Mouse (Mus musculus): ENCODE results near the gene Nfkbiz. TPM values are rescaled to one million over a fixed set of nuclear protein-coding genes. Genes with fewer than 3 reads are reported as not detected.

Nfkbiz gene
- total RNA-seq, 2 experiments from 2014 or later, result 6.1 to 6.5 TPM

DNA sequence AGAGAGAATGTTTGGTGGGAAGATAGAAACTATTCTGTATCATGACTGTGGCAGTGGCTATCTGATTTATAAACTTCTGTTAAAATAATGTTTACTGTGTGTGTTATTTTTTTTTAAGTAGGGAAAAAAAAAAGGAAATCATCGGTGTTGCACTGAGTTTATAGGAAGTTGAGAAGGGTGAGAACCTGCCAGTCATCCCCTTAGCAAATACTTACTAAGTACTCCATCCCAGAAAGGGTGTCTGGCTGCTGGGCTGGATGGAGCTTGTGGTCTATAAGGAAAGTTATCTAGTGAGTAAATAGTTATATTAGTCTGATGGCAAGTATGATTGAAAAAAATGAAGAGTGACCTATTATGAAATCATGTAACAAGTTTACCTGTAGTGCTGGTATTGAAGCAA, 37.1 kb downstream of the Nfkbiz start:
- DNase-seq, result no peak

DNA sequence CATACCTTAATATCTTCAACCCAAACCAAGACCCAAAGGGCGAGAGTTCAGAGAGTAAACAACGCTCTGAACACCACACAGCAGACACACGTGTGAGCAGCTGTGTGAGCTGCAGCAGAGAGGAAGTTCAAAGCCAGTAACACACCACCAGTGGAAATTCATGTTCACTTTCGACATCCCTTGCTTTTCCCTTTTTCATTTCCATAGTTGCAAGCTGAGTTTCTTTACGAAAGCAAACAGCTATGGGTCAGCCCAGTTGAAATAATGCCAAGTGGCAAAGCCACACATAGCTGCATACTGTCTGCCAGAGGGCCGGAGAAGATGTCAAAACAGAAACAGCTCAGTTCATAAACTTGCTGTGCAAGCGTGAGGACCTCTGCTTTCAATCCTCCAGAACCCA, 39.9 kb downstream of the Nfkbiz start:
- DNase-seq, result no peak

DNA sequence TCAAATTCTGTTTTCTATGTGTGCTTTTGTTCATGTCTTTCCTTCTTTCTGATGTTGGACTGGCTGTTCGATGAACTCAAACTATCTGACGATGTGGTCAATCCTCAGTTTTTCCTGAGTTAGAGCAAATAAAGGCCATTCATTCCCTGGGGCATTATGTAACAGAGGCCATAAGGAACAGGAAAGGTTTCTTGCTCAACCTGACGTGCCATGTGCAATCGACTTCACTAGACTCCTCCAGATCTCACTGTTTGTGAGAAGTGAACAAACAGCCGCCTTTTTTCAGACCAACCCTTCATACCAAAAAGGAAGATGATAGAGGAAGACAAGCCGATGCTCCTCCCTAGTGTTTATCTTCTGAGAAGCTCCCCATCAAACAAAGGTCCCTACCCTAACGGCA, 48.4 kb downstream of the Nfkbiz start:
- no peak for DNase-seq

DNA sequence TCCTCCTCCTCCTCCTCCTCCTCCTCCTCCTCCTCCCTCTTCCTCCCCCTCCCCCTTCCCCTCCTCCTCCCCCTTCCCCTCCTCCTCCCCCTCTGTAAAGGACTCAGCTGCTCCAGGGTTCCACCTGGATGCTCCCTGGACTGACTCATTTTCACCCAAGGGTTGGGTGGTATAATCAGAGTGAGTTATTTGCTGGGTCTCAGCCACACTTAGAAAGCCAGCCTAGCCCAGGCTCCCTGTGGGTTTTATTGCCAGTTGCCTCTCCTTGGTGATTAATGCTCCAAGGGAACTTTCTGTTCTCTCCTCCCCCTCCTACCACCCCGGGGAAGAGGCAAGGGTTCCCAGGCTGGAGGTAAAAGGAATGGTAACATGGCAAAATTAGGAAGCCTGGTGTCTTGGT, 49.4 kb downstream of the Nfkbiz start:
- DNase-seq, result no peak

DNA sequence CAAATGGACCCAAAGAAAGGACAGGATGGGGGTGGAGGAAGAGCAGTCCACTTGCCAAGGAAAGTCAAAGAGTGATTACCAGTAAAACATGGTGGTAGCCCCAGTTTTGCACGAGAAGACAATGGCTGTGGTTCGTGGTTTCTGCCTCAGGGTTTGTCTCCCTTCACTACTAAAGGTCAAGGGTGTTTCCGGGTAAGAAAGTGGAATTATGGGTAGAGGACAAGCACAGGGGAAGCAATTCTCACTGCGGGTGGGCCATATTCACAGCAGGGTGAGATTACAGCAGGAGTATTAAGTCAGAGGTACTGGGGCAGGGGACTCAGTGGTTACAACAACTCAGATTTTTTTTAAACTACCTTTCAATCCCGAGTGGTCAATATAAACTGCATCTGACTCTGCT, 50.0 kb downstream of the Nfkbiz start:
- no peak for DNase-seq

DNA sequence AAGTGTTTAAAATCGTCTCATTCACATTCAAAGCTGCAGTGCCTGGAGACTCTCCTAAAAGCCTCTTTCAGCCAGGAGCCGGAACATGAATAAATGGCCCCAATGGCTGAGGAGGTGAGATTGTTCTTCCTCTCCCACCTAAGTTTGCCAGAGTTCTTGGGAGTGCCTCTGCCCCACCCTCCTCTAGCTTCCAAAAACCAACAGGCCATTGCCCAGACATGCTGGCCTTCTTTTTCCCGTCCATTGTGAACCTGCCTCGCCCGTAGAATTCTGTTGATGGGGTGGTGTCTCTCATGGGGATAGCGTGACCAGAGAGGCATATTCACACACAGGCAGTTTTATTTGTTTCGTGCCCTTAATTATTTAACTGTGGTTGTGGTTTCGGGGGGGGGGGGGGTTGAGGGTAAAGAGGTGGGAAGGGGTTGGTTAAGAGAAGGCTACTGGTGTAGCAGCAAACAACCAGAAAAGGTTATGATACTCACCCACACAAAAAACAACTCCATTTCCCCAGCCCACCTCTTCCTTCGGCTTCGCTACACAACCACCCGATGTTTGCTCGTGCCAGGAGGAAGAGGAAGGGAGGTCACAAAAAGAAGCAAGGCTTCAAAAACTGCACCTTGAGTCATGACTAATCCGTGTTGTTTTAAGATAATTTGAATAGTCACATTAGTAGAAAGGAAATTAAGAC, 51.2 kb downstream of the Nfkbiz start:
- DNase-seq, result no peak

DNA sequence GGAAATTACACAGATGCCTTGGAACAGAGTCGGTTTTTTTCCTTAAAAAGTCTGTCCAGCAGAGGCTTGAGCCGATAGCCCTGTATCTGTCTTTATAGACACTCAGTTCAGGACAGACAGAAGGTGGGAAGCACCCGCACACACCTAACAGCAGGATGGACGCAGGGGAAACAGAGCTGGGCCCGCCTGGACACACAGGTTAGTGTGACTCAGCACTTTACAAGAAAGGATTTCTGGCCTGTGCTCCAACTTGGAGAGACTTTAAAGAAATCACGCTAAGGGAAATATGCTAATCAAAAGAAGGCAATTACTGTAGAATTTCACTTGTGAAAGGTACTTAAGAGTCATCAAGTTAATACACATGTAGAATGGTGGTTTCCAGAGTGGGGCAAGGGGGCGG, 54.3 kb downstream of the Nfkbiz start:
- DNase-seq, result no peak

DNA sequence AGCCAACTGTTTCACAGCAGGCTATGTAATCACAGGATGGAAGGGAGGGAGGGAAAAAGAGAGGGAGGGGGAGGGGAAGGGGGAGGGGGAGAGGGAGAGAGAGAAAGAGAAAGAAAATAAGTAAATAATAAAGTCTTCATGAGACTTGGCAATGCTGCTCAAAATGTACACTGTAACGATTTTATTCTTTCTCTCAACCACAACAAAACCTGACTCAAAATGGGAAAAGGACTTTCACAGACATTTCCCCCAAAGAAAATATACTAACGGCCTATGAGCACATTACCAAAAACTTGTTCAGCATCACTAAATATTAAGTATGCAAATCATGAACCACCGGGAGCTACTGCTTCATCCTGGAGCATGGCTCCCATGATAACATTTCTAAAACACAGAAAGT, 54.8 kb downstream of the Nfkbiz start:
- DNase-seq, result no peak

DNA sequence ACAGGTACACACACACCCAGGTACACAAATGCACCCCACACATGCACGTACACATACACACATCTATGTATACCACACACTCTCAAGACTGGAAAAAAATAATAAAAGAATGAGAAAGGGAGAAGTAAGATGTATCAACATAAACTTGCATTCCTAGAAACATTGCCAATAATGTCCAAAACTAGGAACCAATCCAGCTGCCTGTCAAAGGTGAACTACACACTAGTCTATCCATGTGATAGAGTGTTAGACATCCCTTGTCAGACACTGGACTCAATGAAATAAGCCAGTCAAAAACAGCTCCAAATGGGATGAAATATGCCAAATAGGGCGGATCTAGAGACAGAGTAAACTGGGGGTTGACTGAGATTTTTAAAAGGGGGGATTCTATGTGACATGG, 55.8 kb downstream of the Nfkbiz start:
- no peak for DNase-seq

DNA sequence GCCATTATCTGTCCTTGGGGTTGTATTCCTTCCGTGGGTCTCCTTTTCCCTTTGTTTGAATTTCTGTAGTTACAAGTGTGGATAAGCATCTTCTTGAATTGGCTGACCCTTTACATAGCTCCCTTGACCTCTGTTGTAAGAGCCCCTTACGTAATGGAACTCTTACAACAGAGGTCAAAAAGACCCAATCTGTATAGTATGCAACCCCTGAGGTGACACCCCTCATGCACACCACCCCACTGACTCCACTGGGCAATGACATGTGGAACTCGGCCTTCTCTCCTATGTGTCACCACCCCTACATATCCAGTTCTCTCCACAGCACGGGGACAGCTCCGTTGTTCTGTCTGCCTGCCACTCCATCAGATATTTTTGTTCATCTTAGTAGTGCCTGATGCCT, 56.9 kb downstream of the Nfkbiz start:
- DNase-seq, result no peak

DNA sequence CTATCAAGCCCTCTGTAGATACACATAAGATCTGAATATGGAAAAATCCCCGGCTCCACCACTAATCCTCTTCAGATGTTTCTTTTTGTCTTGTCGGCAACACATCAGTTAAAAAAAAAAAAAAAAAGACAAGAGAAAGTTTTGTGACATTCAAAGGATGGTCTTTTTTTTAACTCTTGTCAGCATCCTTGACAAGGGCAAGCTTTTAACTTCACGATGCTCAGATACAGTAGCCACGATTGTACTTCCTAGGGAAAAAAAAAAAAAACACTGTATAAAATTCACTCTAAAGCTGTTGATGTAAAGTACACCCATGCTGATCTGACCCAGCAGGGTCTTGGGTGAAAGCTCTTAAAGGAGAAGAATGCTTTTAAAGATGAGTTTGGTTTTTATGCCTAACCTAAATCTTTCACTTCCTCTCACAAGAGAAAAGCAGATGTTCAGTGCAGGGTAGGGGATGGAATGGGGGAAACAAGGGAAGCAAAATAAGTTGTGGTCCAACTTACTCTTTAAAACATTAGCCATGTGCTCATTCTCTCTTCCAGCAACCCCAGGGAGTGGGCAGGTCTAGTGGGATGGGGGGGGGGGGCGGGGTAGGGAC, 57.6 kb downstream of the Nfkbiz start:
- DNase-seq, result no peak

DNA sequence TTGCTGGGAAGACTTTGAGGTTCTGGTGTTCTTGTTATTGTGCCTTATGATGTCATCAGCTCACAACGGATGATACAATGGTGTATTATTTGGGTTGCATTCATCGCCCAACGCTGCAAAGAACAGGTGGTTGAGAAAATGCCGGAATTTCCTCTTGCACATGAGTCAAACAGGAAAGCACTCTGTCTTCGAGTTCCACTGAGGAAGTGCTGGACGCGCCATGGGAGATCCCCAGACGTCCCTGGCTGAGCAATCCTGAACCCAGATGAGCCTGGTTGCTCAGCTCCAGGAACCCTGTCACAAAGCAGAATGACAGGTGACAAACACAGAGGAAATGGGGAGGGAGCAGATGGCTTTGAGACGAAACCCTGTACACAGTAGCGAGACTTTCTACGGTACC, 62.4 kb downstream of the Nfkbiz start:
- no peak for DNase-seq

DNA sequence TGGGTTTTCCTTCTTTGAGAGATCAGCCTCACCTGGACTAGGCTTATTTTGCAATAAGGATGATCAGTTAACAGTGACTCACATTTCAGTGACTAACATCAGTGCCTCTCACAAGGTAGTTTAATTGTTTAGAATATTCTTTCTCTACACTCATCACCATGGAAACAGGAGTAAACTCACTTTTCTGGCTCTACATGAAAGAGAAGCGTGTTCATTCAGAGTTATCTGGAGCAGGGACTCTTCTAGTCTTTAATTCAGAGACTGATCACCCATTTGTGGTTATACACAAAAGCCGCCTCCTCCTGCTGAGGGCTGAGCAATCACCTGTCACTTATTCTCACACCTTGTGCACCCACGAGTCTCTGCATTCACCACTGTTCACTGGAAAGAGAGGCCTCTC, 68.5 kb downstream of the Nfkbiz start:
- no peak for DNase-seq

Other genes starting within 250 kb of the Nfkbiz start
- gene Nxpe3, start 56.4 kb upstream of the Nfkbiz start, total RNA-seq (2021), result 10 to 100 TPM; 11.7 to 12.0 TPM
- gene Cep97, start 96.0 kb upstream of the Nfkbiz start, total RNA-seq (2021), result 10 to 100 TPM; 17.2 to 17.4 TPM
- 100 to 1,000 TPM; 392 to 411 TPM for gene Rpl24, start 127.4 kb upstream of the Nfkbiz start, total RNA-seq (2021)
- 10 to 100 TPM; 50.3 to 52.2 TPM for gene Zbtb11, start 135.0 kb upstream of the Nfkbiz start, total RNA-seq (2021)
- gene Pcnp, start 190.8 kb upstream of the Nfkbiz start, total RNA-seq (2021), result 100 to 1,000 TPM; 153 to 157 TPM
- gene Trmt10c, start 198.9 kb upstream of the Nfkbiz start, total RNA-seq (2021), result 10 to 100 TPM; 10.3 to 11.4 TPM
- 10 to 100 TPM; 50.3 to 51.2 TPM for gene Senp7, start 209.4 kb upstream of the Nfkbiz start, total RNA-seq (2021)